Comparison of ENCODE assay signal across 22 mouse cellular contexts in genomic region chr13:100490424-100490823, GRCm38 (mm10). TPM values are rescaled to one million over a fixed set of nuclear protein-coding genes. Genes with fewer than 3 reads are reported as not detected.
DNase-seq lines count a peak whose midpoint lies in the region; ATAC-seq and TF ChIP-seq lines count a peak whose summit lies in the region.
"Had no signal": no experiment of that assay in that cellular context is flagged by ENCODE, and none has a peak within 500 bp of the region (broad histone marks: within the 10 kb centered on the region; RNA-seq: fewer than 3 reads in every experiment).

No protein-coding gene starts in this region.

- TF ChIP-seq POLR2A in CH12.LX (IDR thresholded peaks at IDR 0.05; ENCODE audit: low read depth, low read length): no peak

- peaks cover 23% of the 10 kb centered on the region for H3K79me2 ChIP-seq in CH12.LX (replicated peaks; ENCODE audit: control insufficient read depth, extremely low read depth, insufficient read depth, poor library complexity, severe bottlenecking)

- H3K36me3 ChIP-seq in forebrain, embryonic 14.5 days (ENCODE audit: control insufficient read depth, insufficient read depth, low read length): peaks cover 33% of the 10 kb centered on the region
- H3K36me3 ChIP-seq in forebrain, embryonic 11.5 days (ENCODE audit: control insufficient read depth, insufficient read depth, low read length): no peaks in the 10 kb centered on the region; the same call in 1 of the 2 replicates
- H3K36me3 ChIP-seq in CH12.LX (replicated peaks in 1 of 2; ENCODE audit: control insufficient read depth in 1 of 2, insufficient read depth in 1 of 2, low read length in 1 of 2): peaks cover 13 to 40% of the 10 kb centered on the region in 2 experiments
- peaks cover 35% of the 10 kb centered on the region for H3K36me3 ChIP-seq in liver, embryonic 12.5 days

- in situ Hi-C loops in CH12.LX (cut with MboI; ENCODE audit: low pct_ligation_motif_present, low pct_unique_long_range_greater_than_20kb, low sequenced_read_pairs): no loop called here

- H3K9ac ChIP-seq in forebrain, embryonic 14.5 days (ENCODE audit: low read length): peak overlapping the region; percentile 25; the same call in 1 of the 2 replicates
- H3K9ac ChIP-seq in forebrain, embryonic 11.5 days (ENCODE audit: low read length): no peak overlapping the region
- H3K9ac ChIP-seq in CH12.LX (ENCODE audit: insufficient read depth, low read depth): no peak overlapping the region
- H3K9ac ChIP-seq in liver, embryonic 12.5 days: no peak overlapping the region
- H3K9ac ChIP-seq: embryonic facial prominence, embryonic 15.5 days; limb, embryonic 15.5 days; midbrain, embryonic 15.5 days; neural tube, embryonic 15.5 days had no signal

- peaks cover 4% of the 10 kb centered on the region for H3K4me1 ChIP-seq in forebrain, embryonic 14.5 days (ENCODE audit: control insufficient read depth, insufficient read depth, low read length)
- H3K4me1 ChIP-seq in forebrain, embryonic 11.5 days (replicated peaks; ENCODE audit: control insufficient read depth, insufficient read depth, low read length): no peaks in the 10 kb centered on the region; the same call in 1 of the 2 replicates
- peaks cover 4 to 24% of the 10 kb centered on the region in 2 experiments; a peak in 3 of 4 replicates for H3K4me1 ChIP-seq in CH12.LX (ENCODE audit: control insufficient read depth in 1 of 2, insufficient read depth in 2 of 2)
- peaks cover 24% of the 10 kb centered on the region for H3K4me1 ChIP-seq in liver, embryonic 12.5 days

- no peak for TF ChIP-seq CTCF in CH12.LX (conservative IDR thresholded peaks at IDR 0.05 in 1 of 2, IDR thresholded peaks at IDR 0.05 in 1 of 2; ENCODE audit: low read depth in 2 of 2, low read length in 2 of 2)

- no peak for DNase-seq in forebrain, embryonic 14.5 days (ENCODE audit: low spot score)
- no peak for DNase-seq in forebrain, embryonic 11.5 days (ENCODE audit: low spot score)
- peak; percentile 21 for DNase-seq in layer of hippocampus, adult 9-11 months
- DNase-seq in layer of hippocampus, postnatal 10 days (ENCODE audit: low spot score in 2 of 2): no peak
- DNase-seq in CH12.LX (ENCODE audit: extremely low read depth): no peak
- DNase-seq in spleen, postnatal 10 days (ENCODE audit: low spot score in 2 of 2): no peak
- no peak for DNase-seq in cerebellum, adult 11 months
- DNase-seq: adrenal gland, adult 2 months; cerebellum, adult 11-12 months; cerebellum, postnatal 14 days; gastrocnemius, postnatal 36 days had no signal

- no peak overlapping the region for H3K4me2 ChIP-seq in forebrain, embryonic 14.5 days (ENCODE audit: low read length)
- H3K4me2 ChIP-seq in forebrain, embryonic 11.5 days (ENCODE audit: low read depth, low read length, severe bottlenecking): no peak overlapping the region
- no peak overlapping the region for H3K4me2 ChIP-seq in CH12.LX (ENCODE audit: insufficient read depth, low read depth, poor library complexity, severe bottlenecking)
- peak overlapping the region; percentile 79 for H3K4me2 ChIP-seq in liver, embryonic 12.5 days

- H3K4me3 ChIP-seq in forebrain, embryonic 14.5 days (ENCODE audit: low read depth, low read length): no peak overlapping the region
- no peak overlapping the region for H3K4me3 ChIP-seq in forebrain, embryonic 11.5 days (ENCODE audit: low read depth, low read length)
- H3K4me3 ChIP-seq in CH12.LX (replicated peaks in 1 of 3; ENCODE audit: low read depth in 2 of 3, low read length in 2 of 3, poor library complexity in 1 of 3): no peak overlapping the region
- H3K4me3 ChIP-seq in liver, embryonic 12.5 days: no peak overlapping the region
- H3K4me3 ChIP-seq: embryonic facial prominence, embryonic 15.5 days; limb, embryonic 15.5 days; midbrain, embryonic 15.5 days had no signal

- dilution Hi-C loops in CH12.LX (cut with MboI; ENCODE audit: extremely low pct_ligation_motif_present, extremely low pct_unique_long_range_greater_than_20kb, low sequenced_read_pairs): no loop called here

- WGBS in forebrain, embryonic 14.5 days: 91% methylated on average over 5 of the region's 5 CpGs
- 92% methylated on average over 5 of the region's 5 CpGs for WGBS in forebrain, embryonic 11.5 days
- WGBS in liver, embryonic 12.5 days (ENCODE audit: insufficient replicate concordance): 61% methylated on average over 5 of the region's 5 CpGs

- H3K27me3 ChIP-seq in forebrain, embryonic 14.5 days (replicated peaks; ENCODE audit: control insufficient read depth, insufficient read depth, low read length): no peaks in the 10 kb centered on the region
- H3K27me3 ChIP-seq in forebrain, embryonic 11.5 days (ENCODE audit: control insufficient read depth, insufficient read depth, low read length): no peaks in the 10 kb centered on the region
- no peaks in the 10 kb centered on the region for H3K27me3 ChIP-seq in CH12.LX (replicated peaks)
- H3K27me3 ChIP-seq in liver, embryonic 12.5 days (replicated peaks): no peaks in the 10 kb centered on the region
- H3K27me3 ChIP-seq: embryonic facial prominence, embryonic 15.5 days; forebrain, embryonic 12.5 days; limb, embryonic 15.5 days; midbrain, embryonic 15.5 days; neural tube, embryonic 15.5 days had no signal

- no peak for TF ChIP-seq RAD21 in CH12.LX (IDR thresholded peaks at IDR 0.05; ENCODE audit: low read depth, low read length)

- ATAC-seq in forebrain, embryonic 14.5 days: no peak
- no peak for ATAC-seq in forebrain, embryonic 11.5 days (replicated peaks; ENCODE audit: low FRiP score)
- ATAC-seq in liver, embryonic 12.5 days: no peak
- ATAC-seq: inflammation-experienced regulatory T-cells, adult 6 months; lung, postnatal 0 days; midbrain, embryonic 15.5 days had no signal

- H3K9me3 ChIP-seq in forebrain, embryonic 14.5 days (replicated peaks; ENCODE audit: control insufficient read depth, low read length): no peaks in the 10 kb centered on the region
- H3K9me3 ChIP-seq in forebrain, embryonic 11.5 days (ENCODE audit: control insufficient read depth, low read length): no peaks in the 10 kb centered on the region
- H3K9me3 ChIP-seq in CH12.LX (replicated peaks; ENCODE audit: low read length): no peaks in the 10 kb centered on the region
- no peaks in the 10 kb centered on the region for H3K9me3 ChIP-seq in liver, embryonic 12.5 days (replicated peaks)
- H3K9me3 ChIP-seq: embryonic facial prominence, embryonic 15.5 days; forebrain, embryonic 12.5 days; limb, embryonic 15.5 days; midbrain, embryonic 15.5 days; neural tube, embryonic 15.5 days had no signal

- TF ChIP-seq EP300 in CH12.LX (IDR thresholded peaks at IDR 0.05; ENCODE audit: low read length): no peak

- H3K27ac ChIP-seq in forebrain, embryonic 14.5 days (ENCODE audit: low read depth, low read length): no peak overlapping the region
- H3K27ac ChIP-seq in forebrain, embryonic 11.5 days (ENCODE audit: low read depth, low read length): no peak overlapping the region
- H3K27ac ChIP-seq in CH12.LX (ENCODE audit: insufficient read depth, low read depth): no peak overlapping the region
- H3K27ac ChIP-seq in liver, embryonic 12.5 days: no peak overlapping the region; the same call in 1 of the 2 replicates
- H3K27ac ChIP-seq: embryonic facial prominence, embryonic 15.5 days; forebrain, embryonic 12.5 days; limb, embryonic 15.5 days; midbrain, embryonic 15.5 days; neural tube, embryonic 15.5 days had no signal

TF ChIP-seq in CH12.LX, 34 proteins besides CTCF, POLR2A, EP300 and RAD21:
- peak; percentile 76; the same call in 1 of the 2 replicates for TF ChIP-seq MAFK (IDR thresholded peaks at IDR 0.05; ENCODE audit: insufficient replicate concordance, low read length)
- TF ChIP-seq MAX (IDR thresholded peaks at IDR 0.05; ENCODE audit: low read length): no peak
TF ChIP-seq in CH12.LX: peak in this region for 1.

RNA-seq across cellular contexts. Expression of gene Gtf2h2, which starts 2.0 kb away (rescaled TPM):
- polyA plus RNA-seq in forebrain, embryonic 14.5 days (2014; fragmentation: Nextera tagmentation; extraction: Ambion mirVana): 63.0 and 64.8 TPM in 2 replicates
- 82.6 and 105 TPM in 2 replicates for polyA plus RNA-seq in forebrain, embryonic 11.5 days (2014; fragmentation: Nextera tagmentation; extraction: Ambion mirVana)
- total RNA-seq in layer of hippocampus, postnatal 10 days (2021): 10 to 100 TPM; 40.2 to 49.9 TPM
- total RNA-seq in CH12.LX (2012; rRNA removed): 34.0 and 43.7 TPM in 2 replicates
- total RNA-seq in CH12.LX (2014; rRNA removed): 87.8 and 89.2 TPM in 2 replicates
- 90.1 and 106 TPM in 2 replicates for polyA plus RNA-seq in CH12.LX (2012; ENCODE audit: insufficient read length, low read depth)
- polyA plus RNA-seq in liver, embryonic 12.5 days (2016; fragmentation: Nextera tagmentation; extraction: Ambion mirVana): 46.6 and 52.2 TPM in 2 replicates

RNA-seq across cellular contexts. Expression of gene Naip1, which starts 37.8 kb away (rescaled TPM):
- not detected in 2 replicates for polyA plus RNA-seq in forebrain, embryonic 14.5 days (2014; fragmentation: Nextera tagmentation; extraction: Ambion mirVana)
- polyA plus RNA-seq in forebrain, embryonic 11.5 days (2014; fragmentation: Nextera tagmentation; extraction: Ambion mirVana): not detected in 2 replicates
- under 1 TPM; 0.18 to 0.27 TPM for total RNA-seq in layer of hippocampus, postnatal 10 days (2021)
- total RNA-seq in CH12.LX (2012; rRNA removed) (1.5 and 1.8 TPM in 2 replicates), CH12.LX (2014; rRNA removed) (1.1 and 1.4 TPM in 2 replicates)
- 1.1 and 1.5 TPM in 2 replicates for polyA plus RNA-seq in CH12.LX (2012; ENCODE audit: insufficient read length, low read depth)
- polyA plus RNA-seq in liver, embryonic 12.5 days (2016; fragmentation: Nextera tagmentation; extraction: Ambion mirVana): not detected in 2 replicates
- total RNA-seq: gastrocnemius, postnatal 36 days had no signal
- polyA plus RNA-seq: embryonic facial prominence, embryonic 15.5 days; forebrain, embryonic 12.5 days; heart, postnatal 0 days; hindbrain, embryonic 11.5 days; inflammation-experienced regulatory T-cells, adult 6 months; kidney, embryonic 16.5 days; limb, embryonic 15.5 days; lung, postnatal 0 days had no signal
